Mouse (Mus musculus) liver, embryonic 14.5 days (tissue): ENCODE data around the gene Acot7.

Source experiments
- CTCF ChIP-seq: IDR thresholded peaks from 2 replicates; pipeline ENCODE4 v1.5.1; 2016; ENCODE audit warnings: antibody characterized with exemption, low read depth, control low read depth
- EP300 ChIP-seq: IDR thresholded peaks from 2 replicates; pipeline ENCODE4 v1.6.1; 2016; ENCODE audit warnings: antibody characterized with exemption, low read depth

DNA sequence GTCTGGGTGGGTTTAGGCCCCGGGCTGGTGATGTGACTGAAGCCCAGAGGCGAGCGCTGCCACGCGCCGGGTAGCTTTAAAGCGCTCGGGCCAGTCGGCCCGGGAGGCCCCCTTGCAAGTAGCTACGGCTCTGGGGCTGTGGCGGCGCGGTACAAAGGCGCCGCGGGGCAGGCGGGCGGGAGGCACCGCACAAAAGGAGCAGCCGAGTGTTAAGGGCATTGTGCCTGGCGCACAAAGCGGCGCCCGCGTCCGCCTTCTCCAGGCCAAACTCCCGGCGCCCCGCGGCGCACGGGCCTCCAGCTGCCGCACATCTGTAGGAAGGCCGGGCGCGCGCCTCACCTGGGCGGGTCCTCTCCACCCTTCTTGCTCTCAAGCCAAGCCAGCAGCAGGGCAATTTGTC lies 112.5 kb downstream of the Acot7 start:
- no peak for TF ChIP-seq CTCF
- no peak for TF ChIP-seq EP300
